Mouse (Mus musculus) myocyte (in vitro differentiated cells): ENCODE measurements around the gene Creb3l1. TPM values are rescaled to one million over a fixed set of nuclear protein-coding genes. Genes with fewer than 3 reads are reported as not detected.

Source experiments
- H3K27me3 ChIP-seq: one replicate; pipeline ENCODE4 v1.6.1; 2011; ENCODE audit not compliant: control insufficient read depth, insufficient read depth, insufficient read length
- H3K36me3 ChIP-seq: one replicate; pipeline ENCODE4 v1.6.1; 2011; ENCODE audit not compliant: control insufficient read depth, insufficient read depth
- H3K4me2 ChIP-seq: one replicate; pipeline ENCODE4 v1.6.1; 2011; ENCODE audit warnings: low read depth, control low read depth
- H3K4me3 ChIP-seq: one replicate; pipeline ENCODE4 v1.5.1; 2011; ENCODE audit warnings: mild to moderate bottlenecking, control low read depth, moderate library complexity
- H3K79me2 ChIP-seq: one replicate; pipeline ENCODE4 v1.6.1; 2011; ENCODE audit not compliant: control insufficient read depth, insufficient read depth
- H3ac ChIP-seq: one replicate; pipeline ENCODE4 v1.6.1; 2011; ENCODE audit not compliant: control insufficient read depth, insufficient read length
- CEBPB ChIP-seq: IDR thresholded peaks from 2 replicates; pipeline ENCODE4 v1.6.1; 2011; ENCODE audit warnings: mild to moderate bottlenecking, moderate library complexity; ENCODE audit not compliant: poor library complexity, insufficient read depth, severe bottlenecking
- E2F4 ChIP-seq: IDR thresholded peaks from one replicate; pipeline ENCODE4 v1.6.1; 2011; ENCODE audit warnings: mild to moderate bottlenecking, control low read depth, moderate library complexity; ENCODE audit not compliant: insufficient read depth
- MAX ChIP-seq: IDR thresholded peaks from one replicate; pipeline ENCODE4 v1.6.1; 2011; ENCODE audit warnings: low read depth, mild to moderate bottlenecking, control low read depth
- MYOD1 ChIP-seq, 3 experiments: IDR thresholded peaks; one replicate each; pipeline ENCODE4 v1.6.1; 2011; ENCODE audit warnings: control low read depth in 2 of 3, low read depth in 2 of 3, mild to moderate bottlenecking in 2 of 3, moderate library complexity in 1 of 3; ENCODE audit not compliant: insufficient read length in 2 of 3, control insufficient read depth in 1 of 3
- MYOG ChIP-seq, 3 experiments: IDR thresholded peaks; one replicate each; pipeline ENCODE4 v1.6.1; 2011; ENCODE audit warnings: control low read depth in 2 of 3, low read depth in 2 of 3, mild to moderate bottlenecking in 2 of 3; ENCODE audit not compliant: insufficient read length in 2 of 3, control insufficient read depth in 1 of 3, insufficient read depth in 1 of 3
- POLR2A ChIP-seq: IDR thresholded peaks from one replicate; pipeline ENCODE4 v1.6.1; 2011; ENCODE audit warnings: low read depth, mild to moderate bottlenecking, control low read depth, moderate library complexity; ENCODE audit not compliant: insufficient read length
- POLR2AphosphoS2 ChIP-seq: IDR thresholded peaks from one replicate; pipeline ENCODE4 v1.6.1; 2011; ENCODE audit warnings: low read depth, control low read depth; ENCODE audit not compliant: insufficient read length
- REST ChIP-seq: IDR thresholded peaks from one replicate; pipeline ENCODE4 v1.6.1; 2011; ENCODE audit warnings: mild to moderate bottlenecking, control low read depth, moderate library complexity; ENCODE audit not compliant: insufficient read depth, insufficient read length
- SRF ChIP-seq: IDR thresholded peaks from one replicate; pipeline ENCODE4 v1.6.1; 2011; ENCODE audit warnings: low read depth; ENCODE audit not compliant: control insufficient read depth, insufficient read length
- TCF12 ChIP-seq: IDR thresholded peaks from one replicate; pipeline ENCODE4 v1.6.1; 2011; ENCODE audit warnings: mild to moderate bottlenecking, control low read depth; ENCODE audit not compliant: poor library complexity, insufficient read depth, severe bottlenecking
- TCF3 ChIP-seq: IDR thresholded peaks from one replicate; pipeline ENCODE4 v1.6.1; 2011; ENCODE audit warnings: low read depth, control low read depth; ENCODE audit not compliant: insufficient read length
- USF1 ChIP-seq: IDR thresholded peaks from one replicate; pipeline ENCODE4 v1.6.1; 2011; ENCODE audit warnings: low read depth, mild to moderate bottlenecking, control low read depth, moderate library complexity
- polyA plus RNA-seq: library from polyadenylated mRNA; unstranded; fragments of >200 nt; fragmentation: generic; extraction: Trizol; gene quantifications from one replicate; pipeline ENCODE4 v1.2.1, GENCODE M21; 2012; ENCODE audit warnings: missing spikeins

The Creb3l1 gene
- polyA plus RNA-seq, 1 experiment: 97.3 TPM

- Histone ChIP-seq H3K79me2 (no peaks in the 10 kb centered on the region), H3K27me3 (no peaks in the 10 kb centered on the region), H3K4me2 (peak overlapping the region; percentile 100), H3K36me3 (no peaks in the 10 kb centered on the region), H3K4me3 (peak overlapping the region; percentile 55), H3ac (no peak overlapping the region)
- TF ChIP-seq TCF3 (no peak), E2F4 (no peak), POLR2A (no peak), TCF12 (no peak), SRF (no peak), USF1 (no peak), REST (no peak), MYOG (IDR thresholded peaks at IDR 0.05; ENCODE audit: control insufficient read depth in 1 of 3, insufficient read depth in 1 of 3, insufficient read length in 2 of 3, low read depth in 2 of 3) (no peak), POLR2AphosphoS2 (no peak), CEBPB (no peak), MAX (no peak)
Measured at GRCm38 (mm10) chr2:92059481-92060220, 35.3 kb upstream of the Creb3l1 start.

GRCm38 (mm10) chr2:92058936-92059335 is 34.6 kb upstream of the Creb3l1 start:
- Histone ChIP-seq H3K27me3 (no peaks in the 10 kb centered on the region), H3K4me3 (peak overlapping the region; percentile 55), H3K79me2 (no peaks in the 10 kb centered on the region), H3K36me3 (no peaks in the 10 kb centered on the region), H3K4me2 (peak overlapping the region; percentile 100), H3ac (no peak overlapping the region)
- no peak for TF ChIP-seq MYOD1 (IDR thresholded peaks at IDR 0.05; ENCODE audit: control insufficient read depth in 1 of 3, insufficient read length in 2 of 3, low read depth in 2 of 3)
- TF ChIP-seq E2F4: no peak
- TF ChIP-seq SRF: no peak
- TF ChIP-seq TCF12: no peak
- no peak for TF ChIP-seq MAX
- no peak for TF ChIP-seq CEBPB
- TF ChIP-seq USF1: no peak
- no peak for TF ChIP-seq TCF3
- no peak for TF ChIP-seq MYOG (IDR thresholded peaks at IDR 0.05; ENCODE audit: control insufficient read depth in 1 of 3, insufficient read depth in 1 of 3, insufficient read length in 2 of 3, low read depth in 2 of 3)
- no peak for TF ChIP-seq POLR2A
- TF ChIP-seq POLR2AphosphoS2: no peak
- TF ChIP-seq REST: no peak

GRCm38 (mm10) chr2:92058469-92058868 is 34.2 kb upstream of the Creb3l1 start:
- Histone ChIP-seq H3K79me2 (no peaks in the 10 kb centered on the region), H3K4me2 (peak overlapping the region; percentile 100), H3K27me3 (no peaks in the 10 kb centered on the region), H3K36me3 (no peaks in the 10 kb centered on the region), H3K4me3 (peak overlapping the region; percentile 55), H3ac (no peak overlapping the region)
- TF ChIP-seq REST (no peak), USF1 (no peak), MYOG (IDR thresholded peaks at IDR 0.05; ENCODE audit: control insufficient read depth in 1 of 3, insufficient read depth in 1 of 3, insufficient read length in 2 of 3, low read depth in 2 of 3) (peak in 1 of 3 experiments; percentile 17), TCF3 (no peak), POLR2A (peak; percentile 45), POLR2AphosphoS2 (peak; percentile 46), SRF (no peak)

- H3K4me3 ChIP-seq: no peak overlapping the region
- no peak for TF ChIP-seq POLR2A
- TF ChIP-seq REST: no peak
- TF ChIP-seq SRF: no peak
- no peak for TF ChIP-seq MYOD1 (IDR thresholded peaks at IDR 0.05; ENCODE audit: control insufficient read depth in 1 of 3, insufficient read length in 2 of 3, low read depth in 2 of 3)
- TF ChIP-seq MAX: no peak
- TF ChIP-seq POLR2AphosphoS2: no peak
- no peak for TF ChIP-seq TCF3
- no peak for TF ChIP-seq E2F4
- H3K36me3 ChIP-seq: no peaks in the 10 kb centered on the region
- no peak overlapping the region for H3ac ChIP-seq
- no peaks in the 10 kb centered on the region for H3K79me2 ChIP-seq
- peak overlapping the region; percentile 92 for H3K4me2 ChIP-seq
- H3K27me3 ChIP-seq: no peaks in the 10 kb centered on the region
Measured at GRCm38 (mm10) chr2:92056760-92057159, 32.5 kb upstream of the Creb3l1 start.

GRCm38 (mm10) chr2:92055831-92056236 is 31.5 kb upstream of the Creb3l1 start:
- peak overlapping the region; percentile 92 for H3K4me2 ChIP-seq
- no peaks in the 10 kb centered on the region for H3K27me3 ChIP-seq
- no peaks in the 10 kb centered on the region for H3K36me3 ChIP-seq
- TF ChIP-seq POLR2A (peak; percentile 0), MYOG (IDR thresholded peaks at IDR 0.05; ENCODE audit: control insufficient read depth in 1 of 3, insufficient read depth in 1 of 3, insufficient read length in 2 of 3, low read depth in 2 of 3) (peak in 1 of 3 experiments; percentile 17), POLR2AphosphoS2 (no peak)
- H3ac ChIP-seq: no peak overlapping the region
- no peaks in the 10 kb centered on the region for H3K79me2 ChIP-seq
- peak overlapping the region; percentile 11 for H3K4me3 ChIP-seq
